Mouse (Mus musculus) G1E-ER4 (cell line): ENCODE data around the gene Bola2. TPM values are rescaled to one million over a fixed set of nuclear protein-coding genes. Genes with fewer than 3 reads are reported as not detected.

Experiments used
- GATA1 ChIP-seq: IDR thresholded peaks from one replicate; pipeline ENCODE4 v1.8.0; 2012; ENCODE audit warnings: low read length, inconsistent platforms
- polyA plus RNA-seq: library from polyadenylated mRNA; stranded (reverse); fragments of >175 nt; gene quantifications from 2 replicates; pipeline ENCODE4 v1.2.3, GENCODE M21; 2012

Bola2 gene
- polyA plus RNA-seq, 1 experiment: 143 TPM

DNA sequence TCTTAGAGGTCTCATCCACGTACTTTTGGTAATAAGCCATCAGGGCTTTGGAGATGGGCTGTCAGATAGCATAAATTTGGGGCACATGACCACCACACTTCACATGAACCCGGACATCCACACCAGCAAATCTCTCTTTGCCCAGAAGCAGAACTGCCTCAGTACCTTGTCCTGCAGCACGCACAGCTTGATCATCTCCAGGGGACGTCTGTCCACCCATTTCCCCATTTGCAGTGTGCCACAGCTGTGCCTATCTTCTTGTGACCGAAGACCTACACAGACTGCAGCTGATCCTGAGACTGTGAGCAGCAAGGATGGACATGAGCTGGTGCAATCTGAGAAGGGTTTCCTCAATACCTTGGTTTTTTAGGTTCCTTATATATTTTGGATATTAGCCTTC, 30.5 kb downstream of the Bola2 start:
- TF ChIP-seq GATA1: no peak

DNA sequence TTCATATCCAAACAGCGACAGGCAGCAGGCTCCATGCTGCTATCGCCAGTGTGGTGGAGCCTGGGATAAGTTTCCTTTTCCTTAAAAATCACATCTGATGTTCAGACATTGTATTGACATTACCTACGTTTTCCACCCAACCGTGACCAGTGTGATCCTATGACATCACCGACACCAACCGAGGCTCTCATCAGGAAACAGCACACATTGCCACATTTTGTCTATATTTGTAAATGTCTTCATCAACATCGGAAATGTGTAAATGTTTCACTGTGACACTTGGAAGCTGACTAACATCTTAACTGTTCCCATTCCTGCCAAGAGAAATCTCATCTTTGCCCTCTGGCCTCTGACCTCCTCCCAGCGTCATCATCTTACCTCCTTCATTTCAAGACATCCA, 40.9 kb downstream of the Bola2 start:
- TF ChIP-seq GATA1: no peak

DNA sequence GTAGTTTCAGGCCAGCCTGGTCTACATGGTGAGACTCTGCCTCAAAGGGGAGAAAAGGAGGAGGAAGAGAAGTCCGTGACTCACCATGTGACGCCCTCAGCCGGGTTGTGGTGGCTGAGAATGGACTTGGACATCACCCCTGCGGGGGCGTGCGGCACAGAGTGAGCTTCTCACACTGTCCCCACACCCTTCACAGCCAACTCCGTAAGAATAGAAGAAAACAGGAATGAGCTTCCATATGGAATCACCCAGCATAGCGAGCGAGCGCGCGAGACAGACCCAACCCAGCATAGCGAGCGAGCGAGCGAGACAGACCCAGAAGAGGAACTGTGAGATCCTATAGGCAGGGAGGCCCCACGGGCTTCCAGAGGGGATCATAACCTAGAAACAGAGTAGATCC, 44.4 kb downstream of the Bola2 start:
- TF ChIP-seq GATA1: no peak

DNA sequence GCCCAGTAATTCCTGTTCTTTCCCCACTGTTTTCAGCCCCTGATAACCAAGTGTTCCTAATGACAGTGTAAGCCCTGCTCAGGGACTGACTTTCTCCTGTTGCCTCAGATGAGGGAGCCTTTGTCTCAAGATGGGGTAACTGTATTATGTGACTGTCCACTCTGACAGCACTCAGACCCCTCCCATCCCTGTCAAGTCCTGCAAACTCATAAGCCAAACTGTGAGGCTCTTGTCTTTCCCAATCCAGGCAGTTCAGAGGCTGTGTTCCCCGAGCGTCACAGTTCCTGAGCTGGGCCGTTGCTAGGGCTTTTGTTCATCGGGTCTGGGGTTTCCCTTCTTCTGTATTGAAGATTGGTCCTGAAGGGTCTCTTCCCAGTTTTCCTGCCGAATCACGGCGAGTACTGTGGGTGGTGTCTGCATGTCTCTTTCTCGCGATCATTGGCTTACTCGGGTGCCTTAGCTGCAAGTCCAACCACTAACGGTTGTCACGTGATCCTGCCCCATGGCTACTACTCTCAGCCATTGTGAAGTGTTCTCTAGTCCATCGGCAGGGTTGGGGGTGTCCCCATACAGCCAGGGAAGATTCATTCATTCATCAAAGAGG, 45.0 kb downstream of the Bola2 start:
- no peak for TF ChIP-seq GATA1

DNA sequence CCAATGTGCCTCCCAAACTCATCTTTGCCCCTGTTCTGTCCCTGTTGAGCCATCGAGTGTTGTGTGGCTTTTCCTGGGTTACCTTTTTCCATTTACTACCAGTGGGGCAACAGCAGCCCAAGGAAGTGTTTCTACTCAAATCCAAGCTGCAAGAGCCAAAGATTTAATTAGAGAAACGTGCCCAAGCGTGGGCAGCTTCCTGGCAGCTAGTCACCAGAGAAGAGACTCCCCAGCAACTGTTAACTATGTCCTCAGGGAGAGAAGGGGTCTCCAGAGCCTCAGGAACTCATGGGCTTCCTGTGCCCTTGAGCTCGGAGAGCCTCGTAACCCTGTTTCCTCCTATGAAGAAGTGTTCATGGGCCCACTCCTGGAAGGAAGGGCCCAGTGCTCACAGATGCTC, 45.8 kb downstream of the Bola2 start:
- no peak for TF ChIP-seq GATA1

DNA sequence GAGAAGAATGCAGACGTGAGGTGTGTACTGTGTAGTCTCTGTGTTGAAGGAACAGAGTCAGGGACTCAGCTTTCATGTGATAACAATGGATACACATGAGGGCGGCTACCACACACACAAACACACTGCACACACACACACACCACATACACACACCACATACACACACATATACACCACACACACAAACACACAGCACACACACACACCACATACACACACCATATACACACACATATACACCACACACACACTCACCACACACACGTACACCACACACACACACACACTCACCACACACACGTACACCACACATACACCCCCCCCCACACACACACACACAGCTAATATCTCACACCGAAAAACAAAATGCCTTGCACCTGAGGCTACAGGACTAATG, 46.3 kb downstream of the Bola2 start:
- no peak for TF ChIP-seq GATA1

DNA sequence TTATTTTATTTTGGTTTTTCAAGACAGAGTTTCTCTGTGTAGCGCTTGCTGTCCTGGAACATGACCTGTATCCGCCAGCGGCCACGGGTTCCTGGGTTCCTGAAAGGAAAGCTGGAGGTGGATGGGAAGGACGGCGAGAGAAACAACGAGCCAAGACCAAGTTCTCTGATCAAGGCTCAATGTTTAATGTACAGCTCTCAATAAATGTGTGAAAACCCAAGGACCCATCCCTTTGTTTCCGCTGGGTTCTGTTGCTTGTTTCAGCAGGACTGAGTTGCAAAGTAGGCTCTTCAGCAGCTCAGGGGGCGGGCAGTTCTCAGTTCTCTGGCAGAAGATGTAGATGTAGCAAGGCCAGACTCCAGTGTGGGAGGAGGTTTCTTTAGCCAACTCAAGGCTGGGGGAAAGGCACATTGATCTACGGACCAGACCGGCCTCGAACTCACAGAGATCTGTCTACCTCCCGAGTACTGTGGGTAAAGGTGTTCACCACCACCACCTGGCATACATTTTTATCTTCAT, 46.8 kb downstream of the Bola2 start:
- TF ChIP-seq GATA1: no peak

DNA sequence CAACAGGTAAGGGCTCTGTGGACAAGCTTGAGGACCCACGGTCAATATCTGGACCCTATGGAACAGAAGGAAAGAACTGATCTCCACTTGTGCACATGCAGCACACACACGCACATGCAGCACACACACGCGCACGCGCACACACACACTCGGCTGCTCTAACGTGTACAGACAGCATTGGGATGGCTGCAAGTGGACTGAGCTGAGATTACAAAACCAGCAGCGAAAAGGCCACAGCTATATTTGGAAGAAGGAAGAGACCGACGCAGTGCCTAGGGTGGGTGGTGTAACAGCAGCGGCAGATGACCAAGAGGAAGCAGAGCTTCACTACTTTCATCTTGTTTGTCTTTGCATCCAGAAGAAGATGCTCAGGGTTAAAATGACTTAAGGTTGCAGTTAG, 50.9 kb downstream of the Bola2 start:
- no peak for TF ChIP-seq GATA1

DNA sequence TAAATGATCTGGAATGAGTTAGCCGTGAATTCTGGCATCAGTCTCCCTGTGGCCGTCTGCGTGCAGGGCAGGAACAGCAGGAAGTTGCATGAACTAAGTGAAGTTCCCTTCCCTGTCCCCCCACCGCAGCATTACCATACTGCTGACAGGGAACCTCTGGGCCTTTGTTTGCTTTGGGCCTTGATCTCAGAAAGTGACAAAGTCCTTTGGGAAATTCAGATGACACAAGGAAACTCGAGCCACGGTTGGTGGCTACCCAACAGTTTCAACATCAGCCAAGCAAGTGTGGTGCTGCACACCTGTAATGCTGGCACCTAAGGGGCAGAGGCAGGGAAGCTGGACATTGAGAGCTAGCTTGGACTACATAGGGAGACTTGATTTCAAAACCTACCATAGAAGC, 51.6 kb downstream of the Bola2 start:
- TF ChIP-seq GATA1: no peak

DNA sequence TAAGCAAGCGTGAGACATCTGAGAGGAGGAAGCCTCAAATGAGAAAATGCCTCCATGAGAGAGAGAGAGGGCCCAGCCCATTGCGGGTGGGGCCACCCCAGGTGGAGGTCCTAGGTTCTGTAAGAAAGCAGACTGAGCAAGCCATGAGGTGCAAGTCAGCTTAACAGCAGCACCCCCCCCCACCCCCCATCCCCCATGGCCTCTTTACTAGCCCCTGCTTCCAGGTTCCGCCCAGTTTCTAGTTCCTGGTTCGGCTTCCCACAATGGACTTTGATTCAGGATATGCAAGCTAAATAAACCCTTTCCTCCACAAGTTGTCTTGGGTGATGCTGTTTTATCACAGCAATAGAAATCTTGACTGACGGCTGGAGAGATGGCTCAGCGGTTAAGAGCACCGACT, 53.6 kb downstream of the Bola2 start:
- no peak for TF ChIP-seq GATA1

Other genes with a start within 250 kb of the Bola2 start
- not detected in 2 replicates for gene Atp2a1, start 232.3 kb upstream of the Bola2 start, polyA plus RNA-seq
- 76.8 and 80.0 TPM in 2 replicates for gene Sh2b1, start 220.0 kb upstream of the Bola2 start, polyA plus RNA-seq
- gene Tufm, start 208.0 kb upstream of the Bola2 start, polyA plus RNA-seq: 56.0 and 136 TPM in 2 replicates
- gene Atxn2l, start 192.0 kb upstream of the Bola2 start, polyA plus RNA-seq: 756 and 802 TPM in 2 replicates
- 110 and 118 TPM in 2 replicates for gene Eif3c, start 129.0 kb upstream of the Bola2 start, polyA plus RNA-seq
- 0.21 and 0.26 TPM in 2 replicates for gene Apobr, start 110.5 kb upstream of the Bola2 start, polyA plus RNA-seq
- 5.7 and 6.6 TPM in 2 replicates for gene Cln3, start 109.6 kb upstream of the Bola2 start, polyA plus RNA-seq
- not detected in 2 replicates for gene Il27, start 100.5 kb upstream of the Bola2 start, polyA plus RNA-seq
- gene Nupr1, start 64.5 kb upstream of the Bola2 start, polyA plus RNA-seq: 5.6 and 7.9 TPM in 2 replicates
- 68.8 and 176 TPM in 2 replicates for gene Sgf29, start 46.1 kb upstream of the Bola2 start, polyA plus RNA-seq
- gene Sult1a1, start 19.0 kb upstream of the Bola2 start, polyA plus RNA-seq: not detected in 2 replicates
- gene Slx1b, start 383 bp downstream of the Bola2 start, polyA plus RNA-seq: 3.4 and 8.5 TPM in 2 replicates
- gene Coro1a, start 12.4 kb downstream of the Bola2 start, polyA plus RNA-seq: 13.7 TPM in 2 replicates
- gene Mapk3, start 64.2 kb downstream of the Bola2 start, polyA plus RNA-seq: 35.7 and 44.2 TPM in 2 replicates
- gene Gdpd3, start 70.9 kb downstream of the Bola2 start, polyA plus RNA-seq: 3.3 and 3.7 TPM in 2 replicates
- 29.3 and 38.2 TPM in 2 replicates for gene Ypel3, start 81.6 kb downstream of the Bola2 start, polyA plus RNA-seq
- gene Tbx6, start 86.1 kb downstream of the Bola2 start, polyA plus RNA-seq: 0.23 and 0.55 TPM in 2 replicates
- gene Ppp4c, start 97.1 kb downstream of the Bola2 start, polyA plus RNA-seq: 185 and 249 TPM in 2 replicates
- gene Fam57b, start 102.3 kb downstream of the Bola2 start, polyA plus RNA-seq: 0.35 and 0.56 TPM in 2 replicates
- not detected in 2 replicates for gene 4930451I11Rik, start 136.2 kb downstream of the Bola2 start, polyA plus RNA-seq
- gene Doc2a, start 152.0 kb downstream of the Bola2 start, polyA plus RNA-seq: not detected in 2 replicates
- gene Hirip3, start 166.6 kb downstream of the Bola2 start, polyA plus RNA-seq: 312 and 358 TPM in 2 replicates
- 1,199 and 1,504 TPM in 2 replicates for gene Ino80e, start 167.0 kb downstream of the Bola2 start, polyA plus RNA-seq
- gene Taok2, start 189.3 kb downstream of the Bola2 start, polyA plus RNA-seq: 210 and 262 TPM in 2 replicates
- gene Tmem219, start 227.5 kb downstream of the Bola2 start, polyA plus RNA-seq: 54.6 and 89.1 TPM in 2 replicates
- gene Kctd13, start 233.5 kb downstream of the Bola2 start, polyA plus RNA-seq: 27.6 and 38.3 TPM in 2 replicates